Mouse (Mus musculus): Measurements from ENCODE around the gene Fam98b.

GRCm38 (mm10) chr2:117262184-117262583 is 12.6 kb downstream of the Fam98b start:
- TF ChIP-seq POLR2A (IDR thresholded peaks at IDR 0.05; ENCODE audit: low read depth, low read length) (no peak), CTCF (IDR thresholded peaks at IDR 0.05; ENCODE audit: extremely low read depth, insufficient read length, insufficient replicate concordance, low read depth, low read length) (no peak)

Data from small intestine, adult 2 months (tissue).